Mouse (Mus musculus) olfactory bulb, adult 2 months (tissue): ENCODE data around the gene Bud31.

Experiments
- CTCF ChIP-seq: fragments of 200-500 bp; IDR thresholded peaks from 2 replicates; pipeline ENCODE4 v1.5.1; 2012; ENCODE audit warnings: low read depth, mild to moderate bottlenecking, low read length, moderate library complexity; ENCODE audit not compliant: insufficient read depth
- POLR2A ChIP-seq: fragments of 200-500 bp; IDR thresholded peaks from 2 replicates; pipeline ENCODE4 v1.6.1; 2012; ENCODE audit warnings: mild to moderate bottlenecking, low read depth, low read length, moderate library complexity; ENCODE audit not compliant: insufficient read depth

DNA sequence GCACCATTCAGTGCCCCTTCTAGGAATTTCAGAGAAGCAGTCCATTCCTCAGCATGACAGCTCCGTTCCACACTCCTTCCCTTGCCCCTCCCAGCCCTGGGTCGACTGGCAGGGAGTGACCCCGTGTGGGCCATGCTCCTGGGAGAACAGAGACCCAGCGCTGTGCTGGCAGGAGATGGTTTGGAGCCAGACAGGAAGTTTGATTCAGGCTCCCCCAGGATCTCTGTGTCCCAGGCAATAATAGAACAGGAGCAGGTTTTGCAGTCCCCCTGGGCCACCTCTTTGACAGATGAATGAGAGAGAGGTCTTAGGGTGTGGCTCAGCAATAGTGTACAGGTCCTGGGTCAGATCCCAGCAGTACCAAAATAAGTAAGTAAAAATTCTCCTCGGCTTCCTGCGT, 22.2 kb upstream of the Bud31 start:
- TF ChIP-seq POLR2A: no peak
- TF ChIP-seq CTCF: no peak
